Mouse (Mus musculus) heart, postnatal 10 days (tissue): ENCODE measurements around the gene Bid. TPM values are rescaled to one million over a fixed set of nuclear protein-coding genes. Genes with fewer than 3 reads are reported as not detected.

Experiments
- total RNA-seq, 2 experiments: library from RNA; stranded (reverse); gene quantifications; 2 replicates each; pipeline ENCODE4 v1.2.3; 2021

Bid gene
- total RNA-seq, 2 experiments from 2014 or later, result 2.4 TPM

Other genes starting within 250 kb of the Bid start
- under 1 TPM; 0.22 to 0.48 TPM for gene Slc25a18, start 143.3 kb downstream of the Bid start, total RNA-seq
- gene Atp6v1e1, start 94.1 kb downstream of the Bid start, total RNA-seq, result 100 to 1,000 TPM; 168 to 172 TPM
- gene Bcl2l13, start 80.6 kb downstream of the Bid start, total RNA-seq, result 10 to 100 TPM; 78.0 to 89.4 TPM
- gene Mical3, start 214.1 kb upstream of the Bid start, total RNA-seq, result 100 to 1,000 TPM; 137 to 148 TPM